Mouse (Mus musculus) myocyte (in vitro differentiated cells): ENCODE results near the gene Kif1a. TPM values are rescaled to one million over a fixed set of nuclear protein-coding genes. Genes with fewer than 3 reads are reported as not detected.
"Not testable (repeated sequence)": the region's sequence is repeated elsewhere in the genome, so short reads cannot be mapped to it uniquely, and the experiment has no call there.

Experiments used
- H3K27me3 ChIP-seq: one replicate; pipeline ENCODE4 v1.6.1; 2011; ENCODE audit not compliant: control insufficient read depth, insufficient read depth, insufficient read length
- H3K36me3 ChIP-seq: one replicate; pipeline ENCODE4 v1.6.1; 2011; ENCODE audit not compliant: control insufficient read depth, insufficient read depth
- H3K4me2 ChIP-seq: one replicate; pipeline ENCODE4 v1.6.1; 2011; ENCODE audit warnings: low read depth, control low read depth
- H3K4me3 ChIP-seq: one replicate; pipeline ENCODE4 v1.5.1; 2011; ENCODE audit warnings: mild to moderate bottlenecking, control low read depth, moderate library complexity
- H3K79me2 ChIP-seq: one replicate; pipeline ENCODE4 v1.6.1; 2011; ENCODE audit not compliant: control insufficient read depth, insufficient read depth
- H3ac ChIP-seq: one replicate; pipeline ENCODE4 v1.6.1; 2011; ENCODE audit not compliant: control insufficient read depth, insufficient read length
- CEBPB ChIP-seq: IDR thresholded peaks from 2 replicates; pipeline ENCODE4 v1.6.1; 2011; ENCODE audit warnings: mild to moderate bottlenecking, moderate library complexity; ENCODE audit not compliant: poor library complexity, insufficient read depth, severe bottlenecking
- E2F4 ChIP-seq: IDR thresholded peaks from one replicate; pipeline ENCODE4 v1.6.1; 2011; ENCODE audit warnings: mild to moderate bottlenecking, control low read depth, moderate library complexity; ENCODE audit not compliant: insufficient read depth
- MAX ChIP-seq: IDR thresholded peaks from one replicate; pipeline ENCODE4 v1.6.1; 2011; ENCODE audit warnings: low read depth, mild to moderate bottlenecking, control low read depth
- MYOD1 ChIP-seq, 3 experiments: IDR thresholded peaks; one replicate each; pipeline ENCODE4 v1.6.1; 2011; ENCODE audit warnings: control low read depth in 2 of 3, low read depth in 2 of 3, mild to moderate bottlenecking in 2 of 3, moderate library complexity in 1 of 3; ENCODE audit not compliant: insufficient read length in 2 of 3, control insufficient read depth in 1 of 3
- MYOG ChIP-seq, 3 experiments: IDR thresholded peaks; one replicate each; pipeline ENCODE4 v1.6.1; 2011; ENCODE audit warnings: control low read depth in 2 of 3, low read depth in 2 of 3, mild to moderate bottlenecking in 2 of 3; ENCODE audit not compliant: insufficient read length in 2 of 3, control insufficient read depth in 1 of 3, insufficient read depth in 1 of 3
- POLR2A ChIP-seq: IDR thresholded peaks from one replicate; pipeline ENCODE4 v1.6.1; 2011; ENCODE audit warnings: low read depth, mild to moderate bottlenecking, control low read depth, moderate library complexity; ENCODE audit not compliant: insufficient read length
- POLR2AphosphoS2 ChIP-seq: IDR thresholded peaks from one replicate; pipeline ENCODE4 v1.6.1; 2011; ENCODE audit warnings: low read depth, control low read depth; ENCODE audit not compliant: insufficient read length
- REST ChIP-seq: IDR thresholded peaks from one replicate; pipeline ENCODE4 v1.6.1; 2011; ENCODE audit warnings: mild to moderate bottlenecking, control low read depth, moderate library complexity; ENCODE audit not compliant: insufficient read depth, insufficient read length
- SRF ChIP-seq: IDR thresholded peaks from one replicate; pipeline ENCODE4 v1.6.1; 2011; ENCODE audit warnings: low read depth; ENCODE audit not compliant: control insufficient read depth, insufficient read length
- TCF12 ChIP-seq: IDR thresholded peaks from one replicate; pipeline ENCODE4 v1.6.1; 2011; ENCODE audit warnings: mild to moderate bottlenecking, control low read depth; ENCODE audit not compliant: poor library complexity, insufficient read depth, severe bottlenecking
- TCF3 ChIP-seq: IDR thresholded peaks from one replicate; pipeline ENCODE4 v1.6.1; 2011; ENCODE audit warnings: low read depth, control low read depth; ENCODE audit not compliant: insufficient read length
- USF1 ChIP-seq: IDR thresholded peaks from one replicate; pipeline ENCODE4 v1.6.1; 2011; ENCODE audit warnings: low read depth, mild to moderate bottlenecking, control low read depth, moderate library complexity
- polyA plus RNA-seq: library from polyadenylated mRNA; unstranded; fragments of >200 nt; fragmentation: generic; extraction: Trizol; gene quantifications from one replicate; pipeline ENCODE4 v1.2.1, GENCODE M21; 2012; ENCODE audit warnings: missing spikeins

Gene Kif1a
- polyA plus RNA-seq, 1 experiment = 0.95 TPM

DNA sequence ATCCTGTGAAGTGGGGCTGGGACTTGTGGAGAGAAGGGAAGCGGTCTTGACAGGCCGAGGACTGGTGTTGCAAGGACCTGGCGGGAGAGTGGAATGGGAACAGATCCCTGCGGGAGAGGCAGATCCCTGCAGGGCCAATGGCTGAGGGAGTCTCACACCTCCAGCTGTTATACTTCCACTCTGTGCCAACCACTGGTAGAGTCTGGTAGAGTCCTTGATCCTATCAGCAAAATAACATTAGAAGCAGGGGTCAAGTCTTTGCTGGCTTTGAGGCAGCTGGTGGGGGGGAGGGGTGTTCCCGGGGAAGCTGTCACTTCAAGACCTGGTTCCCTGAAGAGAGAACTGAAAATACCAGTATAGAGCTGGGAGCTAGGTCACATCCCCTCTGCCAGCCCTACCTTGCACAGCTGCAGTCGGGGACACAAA lies 125.6 kb downstream of the Kif1a start:
- H3K4me3 ChIP-seq = no peak overlapping the region
- H3ac ChIP-seq = no peak overlapping the region
- no peak overlapping the region for H3K4me2 ChIP-seq
- no peaks in the 10 kb centered on the region for H3K27me3 ChIP-seq
- H3K79me2 ChIP-seq = no peaks in the 10 kb centered on the region
- H3K36me3 ChIP-seq = no peaks in the 10 kb centered on the region
- no peak for TF ChIP-seq TCF3
- no peak for TF ChIP-seq REST
- no peak for TF ChIP-seq E2F4
- TF ChIP-seq MAX = no peak
- no peak for TF ChIP-seq USF1
- no peak for TF ChIP-seq SRF
- TF ChIP-seq POLR2AphosphoS2 = no peak
- no peak for TF ChIP-seq MYOD1 (IDR thresholded peaks at IDR 0.05; ENCODE audit: control insufficient read depth in 1 of 3, insufficient read length in 2 of 3, low read depth in 2 of 3)
- no peak for TF ChIP-seq MYOG (IDR thresholded peaks at IDR 0.05; ENCODE audit: control insufficient read depth in 1 of 3, insufficient read depth in 1 of 3, insufficient read length in 2 of 3, low read depth in 2 of 3)
- no peak for TF ChIP-seq TCF12
- TF ChIP-seq CEBPB = no peak
- TF ChIP-seq POLR2A = no peak

DNA sequence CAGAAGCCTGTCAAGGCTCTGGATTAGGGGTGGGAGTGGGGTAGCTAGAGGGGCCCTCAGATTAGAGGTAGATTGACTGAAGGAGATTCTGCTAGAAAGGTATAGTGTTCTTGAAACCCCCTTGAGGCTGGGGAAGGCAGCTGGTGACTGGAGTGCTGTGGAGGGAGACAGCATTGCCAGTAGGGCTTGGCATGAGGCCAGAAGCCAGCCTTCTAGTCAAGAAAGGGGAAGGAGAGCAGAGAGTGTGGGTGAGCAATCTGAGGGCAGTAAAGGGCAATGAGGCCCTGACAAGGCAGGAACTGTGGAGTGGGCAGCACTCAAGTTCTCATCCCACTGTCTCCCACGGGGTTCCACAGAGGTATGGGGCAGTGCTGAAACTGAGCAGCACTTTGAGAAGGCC lies 128.9 kb downstream of the Kif1a start:
- Histone ChIP-seq H3K4me2 (no peak overlapping the region), H3K36me3 (no peaks in the 10 kb centered on the region), H3K4me3 (no peak overlapping the region), H3ac (no peak overlapping the region), H3K27me3 (no peaks in the 10 kb centered on the region), H3K79me2 (no peaks in the 10 kb centered on the region)
- TF ChIP-seq TCF12 (no peak), E2F4 (no peak), MYOG (IDR thresholded peaks at IDR 0.05; ENCODE audit: control insufficient read depth in 1 of 3, insufficient read depth in 1 of 3, insufficient read length in 2 of 3, low read depth in 2 of 3) (no peak), REST (no peak), USF1 (no peak), MAX (no peak), TCF3 (no peak), MYOD1 (IDR thresholded peaks at IDR 0.05; ENCODE audit: control insufficient read depth in 1 of 3, insufficient read length in 2 of 3, low read depth in 2 of 3) (no peak), SRF (no peak), CEBPB (no peak), POLR2A (no peak), POLR2AphosphoS2 (no peak)

DNA sequence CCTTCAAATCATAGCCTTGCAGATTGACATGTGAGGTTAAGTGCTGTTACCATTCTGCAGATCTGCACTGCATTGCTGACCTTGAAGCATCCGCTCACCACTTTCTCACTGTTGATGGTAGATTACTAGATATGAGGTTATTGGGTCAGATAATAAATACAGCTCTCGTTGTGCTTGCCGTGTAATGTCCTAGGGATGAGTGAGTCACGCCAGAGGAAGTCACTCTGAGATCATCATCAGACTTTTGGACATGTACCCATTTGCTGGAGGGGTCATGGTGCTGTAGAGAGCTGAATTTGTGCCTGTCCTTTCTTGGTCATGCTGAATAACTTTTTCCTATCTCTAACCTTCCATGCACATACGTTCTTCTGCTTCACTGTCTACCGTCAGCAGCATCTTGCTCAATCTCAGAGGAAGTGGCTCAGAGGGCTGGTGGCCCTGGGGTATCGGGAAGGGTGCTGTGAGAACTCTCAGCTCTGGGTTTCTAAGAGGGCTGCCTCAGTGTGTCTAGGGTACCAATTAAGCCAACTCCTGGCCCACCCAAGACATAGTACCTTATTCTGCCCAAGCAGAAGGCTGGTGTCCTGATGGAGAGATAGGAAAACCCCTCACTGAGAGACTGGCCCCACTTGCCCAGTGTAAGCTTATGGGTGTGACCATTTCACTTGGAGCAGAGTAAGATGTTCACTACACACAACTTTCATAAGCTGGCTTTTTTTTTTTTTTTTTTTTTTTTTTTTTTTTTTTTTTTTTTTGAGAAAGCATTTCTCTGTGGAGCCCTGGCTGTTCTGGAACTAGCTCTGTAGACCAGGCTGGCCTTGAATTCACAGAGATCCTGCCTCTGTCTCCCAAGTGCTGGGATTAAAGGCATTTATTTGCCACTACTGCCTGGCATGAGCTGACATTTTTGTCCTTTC lies 129.6 kb downstream of the Kif1a start:
- H3K4me2 ChIP-seq = peak overlapping the region; percentile 38
- no peak for TF ChIP-seq POLR2AphosphoS2
- no peak for TF ChIP-seq TCF3
- no peak overlapping the region for H3ac ChIP-seq
- no peaks in the 10 kb centered on the region for H3K36me3 ChIP-seq
- H3K4me3 ChIP-seq = no peak overlapping the region
- H3K79me2 ChIP-seq = no peaks in the 10 kb centered on the region
- H3K27me3 ChIP-seq = no peaks in the 10 kb centered on the region

DNA sequence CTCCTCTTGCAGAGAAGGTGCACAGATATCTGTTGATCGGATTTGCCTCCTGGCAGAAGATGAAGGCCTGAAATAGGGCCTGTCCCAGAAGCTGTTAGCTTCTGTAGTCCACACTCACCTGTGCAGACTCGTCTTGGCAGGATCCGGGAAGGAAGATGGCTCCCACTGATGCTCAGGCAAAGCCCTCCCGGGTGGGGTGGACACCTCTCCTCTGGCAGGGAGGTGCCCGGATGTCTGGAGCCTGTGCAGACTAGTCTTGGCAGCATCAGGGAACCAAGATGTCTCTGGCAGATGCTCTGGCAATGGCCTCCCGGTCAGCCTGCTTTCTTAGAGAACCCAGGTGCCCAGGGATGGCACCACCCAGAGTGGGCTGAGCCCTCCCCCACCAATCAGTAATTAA lies 131.0 kb downstream of the Kif1a start:
- H3K79me2 ChIP-seq, H3K4me3 ChIP-seq, H3ac ChIP-seq, H3K4me2 ChIP-seq, H3K36me3 ChIP-seq, H3K27me3 ChIP-seq: not testable (repeated sequence)

Other genes with a start within 250 kb of the Kif1a start
- 2.4 TPM for gene Ankmy1, start 199.0 kb downstream of the Kif1a start, polyA plus RNA-seq
- gene Dusp28, start 195.0 kb downstream of the Kif1a start, polyA plus RNA-seq = 40.9 TPM
- 48.6 TPM for gene Rnpepl1, start 191.2 kb downstream of the Kif1a start, polyA plus RNA-seq
- gene Capn10, start 167.6 kb downstream of the Kif1a start, polyA plus RNA-seq = 23.6 TPM
- gene Gpr35, start 151.1 kb downstream of the Kif1a start, polyA plus RNA-seq = 1.0 TPM
- gene Aqp12, start 95.6 kb downstream of the Kif1a start, polyA plus RNA-seq = not detected
- gene Agxt, start 33.3 kb upstream of the Kif1a start, polyA plus RNA-seq = not detected
- gene 2310007B03Rik, start 59.0 kb upstream of the Kif1a start, polyA plus RNA-seq = 0.06 TPM
- gene Crocc2, start 66.8 kb upstream of the Kif1a start, polyA plus RNA-seq = not detected
- 0.20 TPM for gene Sned1, start 133.9 kb upstream of the Kif1a start, polyA plus RNA-seq
- 16.5 TPM for gene Mterf4, start 204.0 kb upstream of the Kif1a start, polyA plus RNA-seq
- 22.9 TPM for gene Ppp1r7, start 240.9 kb upstream of the Kif1a start, polyA plus RNA-seq
- gene Pask, start 241.5 kb upstream of the Kif1a start, polyA plus RNA-seq = 2.7 TPM